Mouse (Mus musculus) heart, postnatal 0 days (tissue): ENCODE data around the gene Tyk2. TPM values are rescaled to one million over a fixed set of nuclear protein-coding genes. Genes with fewer than 3 reads are reported as not detected.

Experiments used
- ATAC-seq: fragments of 200-750 bp; cut with Nextera tagmentation; 2 replicates; pipeline ENCODE4 v1.8.0; 2017; ENCODE audit warnings: low read depth, moderate number of reproducible peaks, moderate library complexity; ENCODE audit not compliant: insufficient read depth
- DNase-seq: peaks from one replicate; pipeline ENCODE4 v3.0.0-alpha.2; 2016; ENCODE audit warnings: low spot score
- H3K27ac ChIP-seq: fragments of 300-500 bp; sonication (generic); 2 replicates; pipeline ENCODE4 v1.5.1; 2014; ENCODE audit warnings: low read depth, mild to moderate bottlenecking
- H3K27me3 ChIP-seq: fragments of 300-500 bp; sonication (generic); 2 replicates; pipeline ENCODE4 v1.6.1; 2014; ENCODE audit warnings: low read length, mixed read lengths; ENCODE audit not compliant: control insufficient read depth, insufficient read depth
- H3K36me3 ChIP-seq: fragments of 300-500 bp; sonication (generic); replicated peaks from 2 replicates; pipeline ENCODE4 v1.6.1; 2014; ENCODE audit warnings: low read length, mixed read lengths; ENCODE audit not compliant: control insufficient read depth, insufficient read depth
- H3K4me1 ChIP-seq: fragments of 300-500 bp; sonication (generic); 2 replicates; pipeline ENCODE4 v1.6.1; 2014; ENCODE audit warnings: antibody characterized with exemption; ENCODE audit not compliant: control insufficient read depth, insufficient read depth
- H3K4me2 ChIP-seq: fragments of 300-500 bp; sonication (generic); 2 replicates; pipeline ENCODE4 v1.6.1; 2014; ENCODE audit warnings: low read depth, mild to moderate bottlenecking, low read length, moderate library complexity
- H3K4me3 ChIP-seq: fragments of 300-500 bp; sonication (generic); 2 replicates; pipeline ENCODE4 v1.5.1; 2014; ENCODE audit warnings: low read depth, low read length
- H3K9ac ChIP-seq: fragments of 300-500 bp; sonication (generic); replicated peaks from 2 replicates; pipeline ENCODE4 v1.6.1; 2014; ENCODE audit warnings: low read depth, low read length, mixed read lengths
- H3K9me3 ChIP-seq: fragments of 300-500 bp; sonication (generic); replicated peaks from 2 replicates; pipeline ENCODE4 v1.6.1; 2016; ENCODE audit warnings: low read length; ENCODE audit not compliant: control insufficient read depth
- CTCF ChIP-seq: IDR thresholded peaks from 2 replicates; pipeline ENCODE4 v1.5.1; 2016; ENCODE audit warnings: antibody characterized with exemption, control low read depth, low read depth
- EP300 ChIP-seq: IDR thresholded peaks from 2 replicates; pipeline ENCODE4 v1.6.1; 2016; ENCODE audit warnings: antibody characterized with exemption, low read depth
- WGBS: fragments of 180-500 bp; shearing (Covaris S2); extraction: QIAGEN DNeasy Blood & Tissue Kit; methylation state at CpG from one replicate; pipeline ENCODE4 v1.1.7; 2014; 5-methylcytosine and 5-hydroxymethylcytosine counted together
- polyA plus RNA-seq: library from polyadenylated mRNA; unstranded; fragments of >200 nt; fragmentation: Nextera tagmentation; extraction: Ambion mirVana; gene quantifications from 2 replicates; pipeline ENCODE4 v1.2.1, GENCODE M21; 2015
- total RNA-seq: library from RNA; depleted of rRNA; stranded (reverse); fragments of >200 nt; gene quantifications from 2 replicates; pipeline ENCODE4 v1.2.3, GENCODE M21; 2014; ENCODE audit warnings: low replicate concordance

The Tyk2 gene
- total and polyA plus RNA-seq, 2 experiments from 2014 or later, result 7.7 to 17.9 TPM

DNA sequence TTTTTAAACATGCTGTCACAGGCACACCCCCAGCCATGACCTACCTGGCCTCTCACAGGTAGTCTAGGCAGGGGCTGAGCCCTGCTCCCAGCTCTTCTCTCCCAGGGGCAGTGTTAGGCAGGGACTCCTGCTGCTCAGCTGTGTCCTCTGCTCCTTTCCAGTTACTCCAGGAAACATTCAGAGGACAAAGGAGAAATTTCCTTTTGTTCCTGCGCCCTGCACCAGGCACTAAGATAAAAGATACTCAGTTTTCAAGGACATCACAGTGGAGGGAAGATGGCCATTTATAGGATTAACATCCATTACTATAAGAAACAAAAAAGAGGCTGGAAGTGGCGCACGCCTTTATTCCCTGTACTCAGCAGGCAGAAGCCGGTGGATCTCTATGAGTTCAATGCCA, 35.1 kb downstream of the Tyk2 start:
- Histone ChIP-seq H3K4me1 (peaks cover 1% of the 10 kb centered on the region; the same call in 1 of the 2 replicates), H3K9me3 (no peaks in the 10 kb centered on the region), H3K27ac (no peak overlapping the region), H3K27me3 (no peaks in the 10 kb centered on the region), H3K4me2 (no peak overlapping the region), H3K4me3 (no peak overlapping the region), H3K9ac (no peak overlapping the region), H3K36me3 (no peaks in the 10 kb centered on the region)
- DNase-seq, result no peak
- TF ChIP-seq CTCF, result no peak
- ATAC-seq, result no peak
- 89% methylated on average over 4 of the region's 4 CpGs for WGBS

- no peaks in the 10 kb centered on the region for H3K9me3 ChIP-seq
- peaks cover 8% of the 10 kb centered on the region; the same call in 1 of the 2 replicates for H3K4me1 ChIP-seq
- ATAC-seq (no peak), DNase-seq (no peak)
- 88% methylated on average over 9 of the region's 9 CpGs for WGBS
- H3K27me3 ChIP-seq, result no peaks in the 10 kb centered on the region
- no peak overlapping the region for H3K4me2 ChIP-seq
- peaks cover 16% of the 10 kb centered on the region for H3K36me3 ChIP-seq
- no peak overlapping the region for H3K9ac ChIP-seq
- no peak overlapping the region for H3K4me3 ChIP-seq
- TF ChIP-seq CTCF (no peak), EP300 (no peak)
- H3K27ac ChIP-seq, result no peak overlapping the region
Measured at GRCm38 (mm10) chr9:21093423-21093822, 37.6 kb downstream of the Tyk2 start.

DNA sequence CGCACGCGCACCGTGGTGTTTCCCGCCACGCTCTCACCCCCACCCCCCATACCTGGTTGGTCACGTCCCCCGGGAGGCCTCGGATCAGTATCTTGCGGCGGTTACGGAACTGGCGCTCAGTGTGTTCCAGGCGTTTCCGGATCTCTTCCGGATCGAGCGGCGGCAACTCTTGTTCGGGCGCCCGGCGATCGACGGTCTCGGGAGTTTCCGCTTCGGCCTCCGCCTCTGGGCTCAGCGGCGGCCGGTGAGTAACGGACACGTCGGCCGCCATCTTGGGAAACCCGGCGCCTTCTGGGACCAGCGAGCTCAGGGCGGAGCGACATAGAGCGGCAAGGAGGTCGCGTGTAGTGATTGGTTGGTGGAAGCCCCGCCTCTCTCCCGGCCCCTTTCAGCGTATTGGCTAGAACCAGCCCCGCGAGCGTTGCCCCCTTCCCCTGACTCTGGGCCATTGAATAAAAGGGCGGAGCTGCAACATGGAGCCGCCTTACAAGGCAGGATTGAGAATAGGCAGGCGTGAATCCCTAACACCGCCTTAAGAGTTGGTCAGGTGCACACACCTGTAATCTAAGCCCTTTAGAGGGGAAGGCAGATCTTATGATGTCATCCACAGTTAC, 39.2 kb downstream of the Tyk2 start, which contains the start of the genes Gm38431 and Raver1:
TSS of gene Gm38431 (minus strand) at position 291 of the 614 bp plus-strand sequence.
TSS of gene Raver1 (minus strand) at position 302 of the 614 bp plus-strand sequence.
- peak; percentile 100 for ATAC-seq
- no peak; the same call in 1 of the 2 replicates for TF ChIP-seq EP300
- no peak for TF ChIP-seq CTCF
- peak within 1 kb of the TSS; percentile 61 for H3K9ac ChIP-seq
- no peaks in the 10 kb centered on the region for H3K27me3 ChIP-seq
- peak within 1 kb of the TSS; percentile 80 for H3K27ac ChIP-seq
- WGBS, result under 1% methylated on average over 53 of the region's 54 CpGs
- H3K9me3 ChIP-seq, result no peaks in the 10 kb centered on the region
- H3K4me2 ChIP-seq, result peak within 1 kb of the TSS; percentile 81
- peak; percentile 98 for DNase-seq
- H3K4me1 ChIP-seq, result peaks cover 8% of the 10 kb centered on the region; the same call in 1 of the 2 replicates
- peaks cover 30% of the 10 kb centered on the region for H3K36me3 ChIP-seq
- peak within 1 kb of the TSS; percentile 68 for H3K4me3 ChIP-seq

DNA sequence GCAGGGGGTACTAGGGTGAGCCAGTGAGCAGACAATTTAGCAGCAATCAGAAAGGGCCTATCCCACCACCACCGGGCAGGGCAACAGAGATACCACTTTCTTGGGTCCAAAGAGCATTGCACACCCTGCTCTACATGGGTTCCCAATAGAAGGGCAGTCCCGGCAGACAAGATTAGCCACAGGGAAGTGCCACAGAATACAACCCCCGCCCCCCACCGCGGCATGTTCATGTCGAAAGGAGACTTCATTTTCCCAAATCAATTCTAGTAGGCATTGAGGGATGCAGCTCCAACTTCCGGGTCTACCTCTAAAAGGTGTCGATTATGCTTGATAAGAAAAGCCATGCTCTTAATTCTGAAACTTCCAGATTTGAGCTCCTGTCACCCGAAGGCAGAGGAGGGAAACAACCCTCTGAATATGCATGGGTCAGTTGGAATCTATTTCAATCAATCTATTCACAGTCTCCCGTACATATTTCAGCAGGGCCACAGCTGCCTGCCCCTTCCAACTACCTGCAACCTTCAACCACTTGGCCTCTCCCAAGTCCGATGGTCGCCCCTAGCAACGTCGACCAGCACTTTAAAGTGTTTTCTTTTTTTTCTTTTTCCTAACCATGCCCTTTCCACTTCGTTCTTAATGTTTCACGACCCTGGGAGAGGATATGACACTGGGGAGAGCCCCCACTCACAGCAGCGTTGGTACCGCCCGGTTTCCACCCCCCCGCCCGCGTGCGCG, 39.9 kb downstream of the Tyk2 start:
- Histone ChIP-seq H3K4me3 (peak overlapping the region; percentile 68), H3K4me1 (peaks cover 8% of the 10 kb centered on the region; the same call in 1 of the 2 replicates), H3K4me2 (peak overlapping the region; percentile 81), H3K9ac (peak overlapping the region; percentile 61), H3K9me3 (no peaks in the 10 kb centered on the region), H3K27ac (peak overlapping the region; percentile 80), H3K27me3 (no peaks in the 10 kb centered on the region), H3K36me3 (peaks cover 36% of the 10 kb centered on the region)
- WGBS, result 2% methylated on average over 23 of the region's 24 CpGs
- ATAC-seq (no peak), DNase-seq (peak; percentile 22)
- no peak for TF ChIP-seq EP300
- TF ChIP-seq CTCF, result no peak

- no peak for TF ChIP-seq CTCF
- TF ChIP-seq EP300, result no peak
- H3K9ac ChIP-seq, result peak overlapping the region; percentile 61; the same call in 1 of the 2 replicates
- H3K27ac ChIP-seq, result no peak overlapping the region
- no peaks in the 10 kb centered on the region for H3K27me3 ChIP-seq
- DNase-seq (no peak), ATAC-seq (no peak)
- H3K4me3 ChIP-seq, result peak overlapping the region; percentile 68
- peaks cover 42% of the 10 kb centered on the region for H3K36me3 ChIP-seq
- H3K9me3 ChIP-seq, result no peaks in the 10 kb centered on the region
- 84% methylated on average over 1 of the region's 1 CpGs for WGBS
- H3K4me2 ChIP-seq, result peak overlapping the region; percentile 81
- H3K4me1 ChIP-seq, result peaks cover 8% of the 10 kb centered on the region; the same call in 1 of the 2 replicates
Measured at GRCm38 (mm10) chr9:21090537-21090936, 40.5 kb downstream of the Tyk2 start.
